Mouse (Mus musculus) limb, embryonic 14.5 days (tissue): ENCODE data around the gene Fbln1. TPM values are rescaled to one million over a fixed set of nuclear protein-coding genes. Genes with fewer than 3 reads are reported as not detected.

ENCODE experiments used
- ATAC-seq: fragments of 200-750 bp; cut with Nextera tagmentation; 2 replicates; pipeline ENCODE4 v1.8.0; 2017; ENCODE audit warnings: low read depth, moderate number of reproducible peaks, moderate TSS enrichment; ENCODE audit not compliant: low FRiP score
- DNase-seq: peaks from one replicate; pipeline ENCODE4 v3.0.0-alpha.2; 2015; ENCODE audit warnings: low spot score
- H3K27ac ChIP-seq: fragments of 300-500 bp; sonication (generic); replicated peaks from 2 replicates; pipeline ENCODE4 v1.5.1; 2014; ENCODE audit warnings: low read depth, mild to moderate bottlenecking, low read length, moderate library complexity, mixed read lengths
- H3K27me3 ChIP-seq: fragments of 300-500 bp; sonication (generic); 2 replicates; pipeline ENCODE4 v1.6.1; 2014; ENCODE audit warnings: low read length, mixed read lengths; ENCODE audit not compliant: control insufficient read depth, insufficient read depth
- H3K36me3 ChIP-seq: fragments of 300-500 bp; sonication (generic); 2 replicates; pipeline ENCODE4 v1.6.1; 2014; ENCODE audit warnings: mild to moderate bottlenecking, low read length, moderate library complexity, mixed read lengths; ENCODE audit not compliant: control insufficient read depth, insufficient read depth
- H3K4me1 ChIP-seq: fragments of 300-500 bp; sonication (generic); 2 replicates; pipeline ENCODE4 v1.6.1; 2014; ENCODE audit warnings: antibody characterized with exemption, low read length, mixed read lengths; ENCODE audit not compliant: control insufficient read depth, insufficient read depth
- H3K4me2 ChIP-seq: fragments of 300-500 bp; sonication (generic); replicated peaks from 2 replicates; pipeline ENCODE4 v1.6.1; 2014; ENCODE audit warnings: low read depth, mild to moderate bottlenecking, low read length, moderate library complexity; ENCODE audit not compliant: severe bottlenecking
- H3K4me3 ChIP-seq: fragments of 300-500 bp; sonication (generic); replicated peaks from 2 replicates; pipeline ENCODE4 v1.5.1; 2014; ENCODE audit warnings: low read length
- H3K9ac ChIP-seq: fragments of 300-500 bp; sonication (generic); 2 replicates; pipeline ENCODE4 v1.6.1; 2014; ENCODE audit warnings: mild to moderate bottlenecking, low read depth, low read length, moderate library complexity; ENCODE audit not compliant: severe bottlenecking
- H3K9me3 ChIP-seq: fragments of 300-500 bp; sonication (generic); 2 replicates; pipeline ENCODE4 v1.6.1; 2016; ENCODE audit warnings: low read length; ENCODE audit not compliant: control insufficient read depth
- POLR2A ChIP-seq: fragments of 200-500 bp; IDR thresholded peaks from 2 replicates; pipeline ENCODE4 v1.8.0; 2012; ENCODE audit warnings: inconsistent platforms, mild to moderate bottlenecking, moderate library complexity, borderline replicate concordance; ENCODE audit not compliant: insufficient read depth, insufficient read length; ENCODE audit errors: extremely low read depth
- WGBS: fragments of 180-500 bp; shearing (Covaris S2); extraction: QIAGEN DNeasy Blood & Tissue Kit; methylation state at CpG from one replicate; pipeline ENCODE4 v1.1.7; 2014; 5-methylcytosine and 5-hydroxymethylcytosine counted together
- polyA plus RNA-seq, 2 experiments: library from polyadenylated mRNA; depleted of rRNA in 1 of 2; stranded (reverse) in 1 of 2; unstranded in 1 of 2; fragments of >200 nt; fragmentation: Nextera tagmentation in 1 of 2; extraction: Ambion mirVana in 1 of 2; gene quantifications; 2 replicates each; pipeline versions ENCODE4 v1.2.1 to v1.2.3; 2012 to 2014

The Fbln1 gene
- polyA plus RNA-seq, 2 experiments: 255 to 265 TPM

DNA sequence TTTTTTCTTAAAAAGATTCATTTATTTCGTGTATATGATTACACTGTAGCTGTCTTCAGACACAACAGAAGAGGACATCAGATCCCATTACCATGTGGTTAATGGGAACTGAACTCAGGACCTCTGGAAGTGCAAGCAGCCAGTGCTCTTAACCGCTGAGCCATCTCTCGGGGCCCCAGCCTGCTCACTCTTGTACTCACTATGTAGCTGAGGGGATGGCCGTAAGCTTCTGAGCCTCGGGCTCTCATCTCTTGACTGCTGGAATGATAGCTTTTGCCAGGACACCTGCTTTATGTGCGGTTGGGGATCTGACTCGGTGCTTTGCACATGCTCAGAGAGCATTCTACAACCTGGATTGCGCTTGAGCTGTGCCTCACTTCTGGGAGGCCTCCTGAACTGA, 1.4 kb upstream of the Fbln1 start:
- Histone ChIP-seq H3K9me3 (no peaks in the 10 kb centered on the region), H3K4me2 (no peak overlapping the region), H3K9ac (no peak overlapping the region), H3K4me3 (no peak overlapping the region), H3K27me3 (no peaks in the 10 kb centered on the region), H3K36me3 (peaks cover 2% of the 10 kb centered on the region), H3K4me1 (peaks cover 29% of the 10 kb centered on the region; the same call in 1 of the 2 replicates), H3K27ac (no peak overlapping the region)
- no peak for TF ChIP-seq POLR2A
- ATAC-seq (peak; percentile 64), DNase-seq (peak; percentile 68)
- WGBS: 37% methylated on average over 8 of the region's 8 CpGs

DNA sequence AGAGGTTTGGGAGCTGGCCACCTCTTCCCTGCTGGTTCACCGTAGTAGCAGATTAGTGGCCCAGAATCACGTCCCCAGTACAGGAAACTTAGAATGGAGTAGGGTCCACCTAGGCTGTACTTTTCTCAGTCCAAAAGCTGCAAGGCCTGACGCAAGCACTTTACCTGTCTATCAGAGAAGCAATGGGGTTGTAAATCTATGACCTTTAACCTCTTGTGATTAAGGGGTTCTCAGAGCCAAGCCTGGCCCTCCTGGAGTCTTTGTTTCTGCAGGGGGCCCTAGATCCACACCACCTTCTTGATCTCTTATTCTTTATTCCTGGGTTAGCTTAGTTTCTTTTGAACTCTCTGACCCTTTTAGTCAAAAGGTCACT, 940 bp downstream of the Fbln1 start:
- peaks cover 31% of the 10 kb centered on the region; the same call in 1 of the 2 replicates for H3K4me1 ChIP-seq
- H3K9ac ChIP-seq: peak overlapping the region; percentile 88
- H3K4me3 ChIP-seq: peak overlapping the region; percentile 72
- DNase-seq (no peak), ATAC-seq (no peak)
- H3K9me3 ChIP-seq: no peaks in the 10 kb centered on the region
- no peak for TF ChIP-seq POLR2A
- H3K27me3 ChIP-seq: no peaks in the 10 kb centered on the region
- H3K4me2 ChIP-seq: peak overlapping the region; percentile 60
- peaks cover 14% of the 10 kb centered on the region for H3K36me3 ChIP-seq
- peak overlapping the region; percentile 85 for H3K27ac ChIP-seq
- 2% methylated on average over 3 of the region's 3 CpGs for WGBS

DNA sequence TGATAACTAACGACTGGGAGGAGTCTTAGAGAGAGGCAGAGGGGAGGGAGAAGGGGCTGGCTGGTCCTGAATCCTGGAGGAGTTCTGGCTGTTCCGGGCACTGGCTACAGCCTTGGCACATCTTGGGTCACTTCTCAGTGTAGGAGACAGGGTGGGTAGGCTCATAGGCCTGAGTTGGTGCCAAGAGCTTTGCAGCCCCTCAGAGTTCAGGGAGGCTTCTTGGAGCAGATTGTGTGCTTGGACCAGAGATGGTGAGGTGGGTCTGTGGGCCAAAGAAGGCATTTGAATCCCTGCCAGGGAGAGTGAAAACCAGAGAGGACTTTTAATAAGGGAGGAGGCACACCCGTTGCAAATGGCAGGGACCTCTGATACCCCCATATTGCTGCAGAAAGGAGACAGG, 1.3 kb downstream of the Fbln1 start:
- Histone ChIP-seq H3K27ac (peak overlapping the region; percentile 85), H3K36me3 (peaks cover 17% of the 10 kb centered on the region), H3K27me3 (no peaks in the 10 kb centered on the region), H3K4me2 (peak overlapping the region; percentile 60), H3K4me3 (peak overlapping the region; percentile 72), H3K4me1 (peaks cover 31% of the 10 kb centered on the region; the same call in 1 of the 2 replicates), H3K9me3 (no peaks in the 10 kb centered on the region; the same call in 1 of the 2 replicates), H3K9ac (peak overlapping the region; percentile 88)
- no peak for ATAC-seq
- WGBS: 5% methylated on average over 3 of the region's 3 CpGs
- no peak for DNase-seq
- TF ChIP-seq POLR2A: no peak

DNA sequence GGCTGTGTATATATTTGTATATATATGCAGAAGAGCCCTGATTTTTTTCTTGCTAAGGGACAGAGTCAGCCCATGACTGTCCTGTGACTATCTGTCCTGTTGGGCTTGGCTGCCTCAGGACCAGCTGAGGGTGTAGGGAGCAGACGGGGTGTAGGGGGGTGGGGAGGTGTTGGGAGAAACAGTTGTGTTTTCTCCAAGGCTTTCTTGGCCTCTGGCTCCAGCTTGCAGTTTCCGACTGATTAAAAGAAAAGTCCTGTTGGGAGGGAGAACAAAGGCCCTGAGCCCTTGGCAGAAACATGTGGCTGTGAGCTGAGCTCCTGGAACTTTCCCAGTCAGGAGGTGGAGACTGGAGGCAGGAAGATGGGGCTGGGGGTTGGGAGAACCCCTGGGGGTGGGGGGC, 2.0 kb downstream of the Fbln1 start:
- peak; percentile 37; the same call in 1 of the 2 replicates for TF ChIP-seq POLR2A
- H3K9me3 ChIP-seq: no peaks in the 10 kb centered on the region; the same call in 1 of the 2 replicates
- peak overlapping the region; percentile 85 for H3K27ac ChIP-seq
- peak overlapping the region; percentile 60 for H3K4me2 ChIP-seq
- peaks cover 20% of the 10 kb centered on the region for H3K36me3 ChIP-seq
- DNase-seq (peak; percentile 71), ATAC-seq (no peak)
- H3K4me1 ChIP-seq: peaks cover 31% of the 10 kb centered on the region; the same call in 1 of the 2 replicates
- WGBS: 0% methylated on average over 2 of the region's 2 CpGs
- no peaks in the 10 kb centered on the region for H3K27me3 ChIP-seq
- peak overlapping the region; percentile 88 for H3K9ac ChIP-seq
- peak overlapping the region; percentile 72 for H3K4me3 ChIP-seq

DNA sequence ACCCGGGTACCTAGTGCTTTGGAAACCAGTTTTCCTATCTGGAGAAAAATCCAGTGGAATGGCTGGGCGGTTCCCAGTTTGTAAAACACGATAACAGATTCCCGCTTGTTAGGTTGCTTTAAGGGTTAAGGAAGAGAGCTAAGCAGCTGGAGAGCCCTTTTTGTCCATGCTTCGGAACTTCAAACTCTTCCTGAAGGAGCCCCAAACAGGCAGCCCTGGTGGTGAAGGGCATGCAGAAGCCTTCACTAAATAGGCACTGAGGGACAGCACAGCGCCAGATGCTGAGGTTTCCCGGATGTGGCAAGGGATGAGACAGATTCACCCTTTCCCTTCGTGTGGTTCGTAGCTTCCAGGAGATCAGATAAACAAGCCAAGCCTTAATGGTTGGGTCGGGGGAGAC, 2.6 kb downstream of the Fbln1 start:
- 9% methylated on average over 10 of the region's 10 CpGs for WGBS
- no peak for ATAC-seq
- Histone ChIP-seq H3K4me3 (peak overlapping the region; percentile 72), H3K36me3 (peaks cover 20% of the 10 kb centered on the region), H3K27ac (peak overlapping the region; percentile 85), H3K4me1 (peaks cover 31% of the 10 kb centered on the region; the same call in 1 of the 2 replicates), H3K9ac (peak overlapping the region; percentile 88), H3K9me3 (no peaks in the 10 kb centered on the region; the same call in 1 of the 2 replicates), H3K4me2 (peak overlapping the region; percentile 60), H3K27me3 (no peaks in the 10 kb centered on the region)
- DNase-seq: peak; percentile 26
- no peak for TF ChIP-seq POLR2A
